Mouse (Mus musculus) ZHBTc4 (cell line): Measurements from ENCODE around the gene Dnajc22.

ENCODE experiments used
- DNase-seq: peaks from one replicate; pipeline ENCODE4 v3.0.0-alpha.2; 2011; ENCODE audit warnings: low read depth, low spot score

Gene Dnajc22

GRCm38 (mm10) chr15:99114312-99115064 lies 21.5 kb downstream of the Dnajc22 start:
- peak; percentile 50 for DNase-seq

GRCm38 (mm10) chr15:99115065-99115423 lies 22.1 kb downstream of the Dnajc22 start:
- DNase-seq, result no peak

- DNase-seq, result no peak
Measured at GRCm38 (mm10) chr15:99116539-99116938, 23.6 kb downstream of the Dnajc22 start.

GRCm38 (mm10) chr15:99120814-99121213 lies 27.8 kb downstream of the Dnajc22 start:
- no peak for DNase-seq

DNA sequence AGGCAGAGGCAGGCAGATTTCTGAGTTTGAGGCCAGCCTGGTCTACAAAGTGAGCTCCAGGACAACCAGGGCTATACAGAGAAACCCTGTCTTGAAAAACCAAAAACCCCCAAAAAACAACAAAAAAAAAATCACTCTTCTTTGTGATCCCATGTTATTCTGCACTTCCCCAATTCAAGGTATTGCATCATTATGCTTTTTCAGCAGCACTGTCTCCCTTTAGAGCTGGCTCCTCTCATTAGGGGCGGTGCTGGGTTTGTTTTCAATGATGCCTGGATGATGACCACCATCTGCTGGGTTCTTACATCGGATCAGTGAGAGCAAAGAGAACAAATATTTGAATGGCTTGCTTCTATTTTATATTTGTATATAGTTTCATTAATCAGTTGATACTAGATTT lies 29.7 kb downstream of the Dnajc22 start:
- no peak for DNase-seq

GRCm38 (mm10) chr15:99125711-99126080 lies 32.7 kb downstream of the Dnajc22 start, which contains the start of gene Spats2:
TSS of gene Spats2 (plus strand) at chr15:99125916.
- no peak for DNase-seq

DNA sequence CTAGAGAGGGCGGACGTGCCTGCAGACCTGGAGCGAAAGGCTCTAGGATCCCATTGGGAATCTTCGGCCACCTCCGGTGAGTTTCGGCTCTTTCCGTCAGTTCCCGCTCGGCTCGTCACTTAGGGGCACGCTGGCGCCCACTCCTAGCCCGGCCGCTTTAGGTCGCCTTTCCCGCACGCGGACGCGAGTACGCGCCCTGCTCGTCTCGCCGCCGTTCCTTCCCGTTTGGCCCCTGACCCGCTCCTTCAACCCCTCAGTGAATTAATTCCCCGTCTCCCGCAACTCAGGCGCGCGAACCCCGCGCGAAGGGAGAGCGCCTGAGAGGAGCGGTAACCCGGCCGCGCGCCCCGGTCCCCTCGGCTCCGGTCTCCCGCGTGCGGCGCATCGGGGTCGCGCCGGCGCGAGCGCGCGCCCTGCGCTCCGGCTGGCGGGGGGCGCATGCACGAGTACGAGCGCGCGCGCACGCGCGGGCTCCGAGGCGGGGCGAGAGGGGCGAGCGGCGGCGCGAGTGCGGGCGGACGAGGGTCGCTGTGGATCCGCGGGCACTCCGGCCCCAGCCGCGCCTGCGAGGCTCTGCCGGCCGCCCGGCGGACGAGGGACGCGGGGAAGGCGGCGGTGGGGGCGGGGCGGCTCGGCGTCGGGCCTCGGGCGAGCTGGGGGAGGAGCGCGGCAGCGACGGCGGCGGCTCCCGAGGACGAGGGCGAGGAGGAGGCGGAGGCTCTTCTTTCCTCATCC lies 33.3 kb downstream of the Dnajc22 start:
- peak; percentile 90 for DNase-seq

DNA sequence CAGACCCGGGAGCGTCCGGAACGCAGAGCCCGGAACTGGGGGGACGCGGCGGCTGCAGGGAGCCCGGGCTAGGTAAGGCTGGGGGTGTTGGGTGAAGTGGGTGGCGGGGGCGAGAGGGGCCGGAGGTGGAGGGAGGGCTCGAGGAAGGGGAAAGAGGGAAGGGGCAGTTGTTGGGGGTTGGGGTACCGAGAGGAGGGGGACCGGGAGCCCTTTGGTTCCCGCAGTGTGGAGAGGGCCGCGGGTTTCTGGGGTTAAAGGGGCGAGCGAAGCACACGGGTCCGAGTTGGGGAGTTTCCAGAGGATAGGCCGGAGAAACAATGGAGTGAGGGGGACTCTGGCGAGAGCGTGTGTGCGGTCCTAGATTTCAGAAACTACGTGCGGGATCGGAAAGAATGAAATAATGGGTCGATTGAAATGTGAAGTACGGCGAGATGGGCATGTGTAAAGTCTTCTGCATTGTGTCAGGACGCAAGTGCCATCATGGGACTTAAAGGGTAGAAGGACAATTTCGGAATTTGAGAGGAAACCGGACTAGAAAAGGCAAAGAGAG lies 33.9 kb downstream of the Dnajc22 start:
- peak; percentile 37 for DNase-seq

GRCm38 (mm10) chr15:99127851-99128522 lies 35.0 kb downstream of the Dnajc22 start:
- DNase-seq, result no peak

GRCm38 (mm10) chr15:99129441-99129840 lies 36.5 kb downstream of the Dnajc22 start:
- DNase-seq, result no peak

DNA sequence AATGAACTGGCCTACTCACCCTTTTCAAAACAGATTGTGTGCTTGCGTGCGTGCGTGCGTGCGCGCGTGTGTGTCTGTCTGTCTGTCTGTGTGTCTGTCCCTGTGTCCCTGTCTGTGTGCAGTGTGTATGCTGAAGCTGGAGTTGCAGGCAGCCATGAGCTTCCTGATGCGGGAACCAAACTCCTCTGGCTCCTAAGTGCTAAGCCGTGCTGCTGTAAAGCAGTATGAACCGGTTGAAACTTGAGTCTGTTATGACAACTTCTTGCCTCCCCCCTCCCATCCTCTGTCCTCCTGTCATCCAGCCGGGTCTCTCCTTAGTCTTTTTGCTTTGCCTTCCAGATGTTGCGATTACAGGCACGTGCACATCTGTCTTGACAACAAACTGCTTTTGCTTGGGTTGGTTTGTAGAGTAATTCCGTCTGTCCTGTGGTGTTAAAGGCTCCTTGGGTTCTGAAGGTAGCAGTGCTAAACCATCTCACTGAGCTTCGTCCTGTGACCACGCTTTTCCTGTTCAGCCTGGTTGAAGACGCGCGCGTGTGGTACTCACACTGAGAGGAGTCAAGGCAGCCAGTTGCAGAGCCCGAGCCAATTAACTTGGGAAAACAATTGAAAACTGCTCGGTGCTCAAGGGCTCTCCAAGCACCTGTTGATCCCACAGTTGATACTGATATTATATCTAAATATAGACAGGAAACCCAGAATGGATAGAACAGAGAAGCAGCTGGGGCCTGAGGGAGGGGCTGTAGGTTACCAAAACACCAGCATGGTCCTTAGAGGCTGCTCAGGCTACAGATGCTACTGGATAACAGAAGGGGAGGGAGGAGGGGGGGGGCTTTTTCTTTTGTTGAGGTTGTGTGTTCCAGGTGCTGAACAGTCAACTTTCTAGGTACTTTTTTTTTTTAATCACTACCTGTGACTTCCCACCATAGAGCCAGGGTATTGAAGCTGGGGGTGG lies 37.3 kb downstream of the Dnajc22 start:
- DNase-seq, result peak; percentile 79

- no peak for DNase-seq
Measured at GRCm38 (mm10) chr15:99138389-99138788, 45.4 kb downstream of the Dnajc22 start.

- peak; percentile 80 for DNase-seq
Measured at GRCm38 (mm10) chr15:99139669-99140068, 46.7 kb downstream of the Dnajc22 start.

- DNase-seq, result no peak
Measured at GRCm38 (mm10) chr15:99150516-99150915, 57.5 kb downstream of the Dnajc22 start.

DNA sequence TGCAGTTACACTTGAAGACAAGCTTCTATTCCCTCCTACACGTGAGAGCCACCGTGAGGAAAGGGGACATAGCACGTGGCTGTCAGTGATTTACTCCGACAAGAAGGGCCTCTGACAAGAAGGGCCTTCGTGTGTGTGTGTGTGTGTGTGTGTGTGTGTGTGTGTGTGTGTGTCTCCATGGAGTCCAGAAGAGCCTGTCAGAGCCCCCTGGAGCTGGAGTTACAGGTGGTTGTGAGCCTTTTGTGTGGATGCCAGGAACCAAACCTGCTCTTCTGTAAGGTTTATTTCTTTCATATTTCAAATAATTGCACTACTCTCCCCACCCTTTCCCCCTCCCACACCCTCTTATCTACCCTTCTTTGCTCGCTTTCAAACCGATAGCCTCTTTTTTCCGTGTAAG lies 58.4 kb downstream of the Dnajc22 start:
- no peak for DNase-seq

DNA sequence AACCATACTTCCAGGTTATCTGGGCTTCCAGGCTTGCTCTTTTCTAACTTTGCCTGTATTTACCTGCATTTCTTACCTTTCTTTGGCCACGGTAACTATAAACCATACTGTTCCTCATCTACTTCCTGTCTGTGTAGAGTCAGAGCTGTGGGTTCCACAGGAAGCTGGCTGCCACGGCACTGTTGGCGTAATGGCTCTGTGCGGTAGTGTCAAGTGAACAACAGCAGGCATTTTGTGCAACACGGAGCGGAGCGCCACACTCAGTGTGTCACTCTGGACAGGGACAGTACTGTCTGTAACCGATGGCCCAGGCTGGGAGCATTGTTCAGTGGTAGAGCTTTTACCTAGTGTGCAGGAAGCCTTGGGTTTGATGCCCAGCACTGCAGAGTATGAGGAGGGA lies 60.5 kb downstream of the Dnajc22 start:
- no peak for DNase-seq
